Mouse (Mus musculus): ENCODE measurements around the gene Gtf2h3.
"Not testable (repeated sequence)": the region's sequence is repeated elsewhere in the genome, so short reads cannot be mapped to it uniquely, and the experiment has no call there.

Gene Gtf2h3
- long read RNA-seq, experiment 1, transcript Gtf2h3-201 (13 exons, 2,672 nt): major isoform, 22 of 25 reads
- long read RNA-seq, experiment 1, partial matches to known transcripts: 0 of 25 reads
- long read RNA-seq, experiment 1, other reads (novel, unspliced or antisense): 3 of 25 reads
- long read RNA-seq, experiment 2, transcript Gtf2h3-201 (13 exons, 2,672 nt): major isoform, 26 of 32 reads
- long read RNA-seq, experiment 2, partial matches to known transcripts: 0 of 32 reads
- long read RNA-seq, experiment 2, other reads (novel, unspliced or antisense): 6 of 32 reads

GRCm38 (mm10) chr5:124578633-124579317, at the start of gene Gtf2h3, which contains the start of gene Eif2b1:
Gene Gtf2h3 (plus strand): TSS chr5:124579140.
Gene Eif2b1 (minus strand): TSS chr5:124579131.
- intact Hi-C loops (cut with DNase I): no loop called here

GRCm38 (mm10) chr5:124529191-124529651, 49.7 kb upstream of the Gtf2h3 start:
- intact Hi-C loops (cut with DNase I): loop anchor here (5.0 kb wide), 1 partner anchor 37 kb away; no protein-coding TSS in a partner anchor

GRCm38 (mm10) chr5:124529697-124530096, 49.2 kb upstream of the Gtf2h3 start:
- intact Hi-C loops (cut with DNase I): loop anchor here (5.0 kb wide), 1 partner anchor 37 kb away; no protein-coding TSS in a partner anchor

GRCm38 (mm10) chr5:124530655-124531582, 48.0 kb upstream of the Gtf2h3 start, which contains the start of gene Rilpl1:
Gene Rilpl1 (minus strand): TSS chr5:124531391.
- intact Hi-C loops (cut with DNase I): no loop called here

GRCm38 (mm10) chr5:124531583-124531930, 47.4 kb upstream of the Gtf2h3 start:
- intact Hi-C loops (cut with DNase I): no loop called here

GRCm38 (mm10) chr5:124532451-124532850, 46.5 kb upstream of the Gtf2h3 start:
- intact Hi-C loops (cut with DNase I): no loop called here

GRCm38 (mm10) chr5:124535016-124535415, 43.9 kb upstream of the Gtf2h3 start:
- intact Hi-C loops (cut with DNase I): no loop called here

- intact Hi-C loops (cut with DNase I): no loop called here
These were observed 42.2 kb upstream of the Gtf2h3 start for GRCm38 (mm10) chr5:124536776-124537175.

- intact Hi-C loops (cut with DNase I): no loop called here
These were observed 39.8 kb upstream of the Gtf2h3 start for GRCm38 (mm10) chr5:124538813-124539792.

GRCm38 (mm10) chr5:124539905-124540304, 39.0 kb upstream of the Gtf2h3 start:
- intact Hi-C loops (cut with DNase I): loop anchor here (2.0 kb wide), 1 partner anchor 113 kb away; the partner anchor contains the start of gene Sbno1

GRCm38 (mm10) chr5:124540383-124540786, 38.6 kb upstream of the Gtf2h3 start, which contains the start of gene Tmed2:
Gene Tmed2 (plus strand): TSS chr5:124540695.
- intact Hi-C loops (cut with DNase I): loop anchor here (2.0 kb wide), 1 partner anchor 114 kb away; the partner anchor contains the start of gene Sbno1

GRCm38 (mm10) chr5:124540905-124541601, 37.9 kb upstream of the Gtf2h3 start:
- intact Hi-C loops (cut with DNase I): loop anchor here (2.0 kb wide), 1 partner anchor 114 kb away; the partner anchor contains the start of gene Sbno1

GRCm38 (mm10) chr5:124541602-124541973, 37.4 kb upstream of the Gtf2h3 start:
- intact Hi-C loops (cut with DNase I): loop anchor here (2.0 kb wide), 1 partner anchor 115 kb away; the partner anchor contains the start of gene Sbno1

GRCm38 (mm10) chr5:124550737-124551136, 28.2 kb upstream of the Gtf2h3 start:
- intact Hi-C loops (cut with DNase I): not testable (repeated sequence)

GRCm38 (mm10) chr5:124551349-124552093, 27.4 kb upstream of the Gtf2h3 start:
- intact Hi-C loops (cut with DNase I): not testable (repeated sequence)

- intact Hi-C loops (cut with DNase I): no loop called here
These were observed 26.9 kb upstream of the Gtf2h3 start for GRCm38 (mm10) chr5:124552094-124552472.

- intact Hi-C loops (cut with DNase I): no loop called here
These were observed 26.2 kb upstream of the Gtf2h3 start, which contains the start of gene Ddx55 for GRCm38 (mm10) chr5:124552558-124553307. Gene Ddx55 (plus strand): TSS chr5:124552864.

GRCm38 (mm10) chr5:124553607-124554006, 25.3 kb upstream of the Gtf2h3 start:
- intact Hi-C loops (cut with DNase I): no loop called here
